Mouse (Mus musculus): ENCODE measurements around the gene Actn4. TPM values are rescaled to one million over a fixed set of nuclear protein-coding genes. Genes with fewer than 3 reads are reported as not detected.

Gene Actn4
- polyA plus RNA-seq, 1 experiment from 2014 or later: 109 TPM

Other genes with a start within 250 kb of the Actn4 start
- gene Fbxo17, start 245.5 kb downstream of the Actn4 start, polyA plus RNA-seq (2014; fragmentation: Nextera tagmentation; extraction: Ambion mirVana): 2.4 TPM in 2 replicates
- 109 and 126 TPM in 2 replicates for gene Mrps12, start 220.5 kb downstream of the Actn4 start, polyA plus RNA-seq (2014; fragmentation: Nextera tagmentation; extraction: Ambion mirVana)
- 19.3 and 19.9 TPM in 2 replicates for gene Sars2, start 220.3 kb downstream of the Actn4 start, polyA plus RNA-seq (2014; fragmentation: Nextera tagmentation; extraction: Ambion mirVana)
- 0.79 and 0.81 TPM in 2 replicates for gene Ccer2, start 206.2 kb downstream of the Actn4 start, polyA plus RNA-seq (2014; fragmentation: Nextera tagmentation; extraction: Ambion mirVana)
- 97.2 and 110 TPM in 2 replicates for gene Sirt2, start 195.6 kb downstream of the Actn4 start, polyA plus RNA-seq (2014; fragmentation: Nextera tagmentation; extraction: Ambion mirVana)
- gene Nfkbib, start 194.8 kb downstream of the Actn4 start, polyA plus RNA-seq (2014; fragmentation: Nextera tagmentation; extraction: Ambion mirVana): 67.0 and 77.8 TPM in 2 replicates
- 1.6 TPM in 2 replicates for gene Rinl, start 173.4 kb downstream of the Actn4 start, polyA plus RNA-seq (2014; fragmentation: Nextera tagmentation; extraction: Ambion mirVana)
- gene Hnrnpl, start 153.8 kb downstream of the Actn4 start, polyA plus RNA-seq (2014; fragmentation: Nextera tagmentation; extraction: Ambion mirVana): 158 and 160 TPM in 2 replicates
- 74.5 and 94.4 TPM in 2 replicates for gene Ech1, start 137.1 kb downstream of the Actn4 start, polyA plus RNA-seq (2014; fragmentation: Nextera tagmentation; extraction: Ambion mirVana)
- gene Lgals4, start 128.5 kb downstream of the Actn4 start, polyA plus RNA-seq (2014; fragmentation: Nextera tagmentation; extraction: Ambion mirVana): 3.4 and 4.1 TPM in 2 replicates
- 1.8 and 2.6 TPM in 2 replicates for gene Lgals7, start 98.5 kb downstream of the Actn4 start, polyA plus RNA-seq (2014; fragmentation: Nextera tagmentation; extraction: Ambion mirVana)
- gene Capn12, start 80.9 kb downstream of the Actn4 start, polyA plus RNA-seq (2014; fragmentation: Nextera tagmentation; extraction: Ambion mirVana): 0.46 and 0.90 TPM in 2 replicates
- 316 and 346 TPM in 2 replicates for gene Eif3k, start 19.5 kb upstream of the Actn4 start, polyA plus RNA-seq (2014; fragmentation: Nextera tagmentation; extraction: Ambion mirVana)
- 7.3 and 7.8 TPM in 2 replicates for gene Map4k1, start 19.7 kb upstream of the Actn4 start, polyA plus RNA-seq (2014; fragmentation: Nextera tagmentation; extraction: Ambion mirVana)
- gene Ryr1, start 162.8 kb upstream of the Actn4 start, polyA plus RNA-seq (2014; fragmentation: Nextera tagmentation; extraction: Ambion mirVana): 5.9 and 11.6 TPM in 2 replicates
- gene Rasgrp4, start 172.5 kb upstream of the Actn4 start, polyA plus RNA-seq (2014; fragmentation: Nextera tagmentation; extraction: Ambion mirVana): 0.51 and 0.59 TPM in 2 replicates
- 29.5 and 33.6 TPM in 2 replicates for gene Fam98c, start 193.9 kb upstream of the Actn4 start, polyA plus RNA-seq (2014; fragmentation: Nextera tagmentation; extraction: Ambion mirVana)
- gene Ggn, start 207.9 kb upstream of the Actn4 start, polyA plus RNA-seq (2014; fragmentation: Nextera tagmentation; extraction: Ambion mirVana): 0.23 and 0.33 TPM in 2 replicates
- 9.6 and 14.9 TPM in 2 replicates for gene Spred3, start 208.1 kb upstream of the Actn4 start, polyA plus RNA-seq (2014; fragmentation: Nextera tagmentation; extraction: Ambion mirVana)
- gene Psmd8, start 218.4 kb upstream of the Actn4 start, polyA plus RNA-seq (2014; fragmentation: Nextera tagmentation; extraction: Ambion mirVana): 301 and 308 TPM in 2 replicates